ENCODE assay signal across 20 mouse cellular contexts in genomic region chr10:41005776-41006175, GRCm38 (mm10).
"Had no signal": no experiment of that assay in that cellular context is flagged by ENCODE, and none has a peak within 500 bp of the region (broad histone marks: within the 10 kb centered on the region; RNA-seq: fewer than 3 reads in every experiment).

No protein-coding gene starts in this region.

- ATAC-seq: inflammation-experienced regulatory T-cells, adult 6 months had no signal

- DNase-seq: kidney, adult 18-20 months; kidney, adult 9 months; kidney, postnatal 14 days; kidney, postnatal 4 days; layer of hippocampus, adult 9-11 months; layer of hippocampus, postnatal 36 days; lung, adult 2 months; lung, postnatal 14 days; lung, postnatal 4 days; midbrain, embryonic 14.5 days; thymus, adult 2 months; thymus, postnatal 14 days; thymus, postnatal 4 days had no signal

- H3K4me2 ChIP-seq: limb, embryonic 12.5 days; limb, embryonic 15.5 days; midbrain, embryonic 11.5 days; stomach, embryonic 15.5 days had no signal

- H3K36me3 ChIP-seq: limb, embryonic 12.5 days; limb, embryonic 15.5 days; stomach, embryonic 15.5 days had no signal

- H3K4me1 ChIP-seq: limb, embryonic 12.5 days; limb, embryonic 15.5 days; stomach, embryonic 15.5 days had no signal

- H3K9ac ChIP-seq: limb, embryonic 12.5 days; limb, embryonic 15.5 days; stomach, embryonic 15.5 days had no signal

- H3K27ac ChIP-seq: layer of hippocampus, adult 2 months; left cerebral cortex, adult 2 months; limb, embryonic 12.5 days; limb, embryonic 15.5 days; stomach, embryonic 15.5 days had no signal

- H3K27me3 ChIP-seq: limb, embryonic 12.5 days; limb, embryonic 15.5 days; stomach, embryonic 15.5 days had no signal

- H3K9me3 ChIP-seq: limb, embryonic 12.5 days; limb, embryonic 15.5 days; stomach, embryonic 15.5 days had no signal

- H3K4me3 ChIP-seq: layer of hippocampus, adult 2 months; left cerebral cortex, adult 2 months; limb, embryonic 12.5 days; limb, embryonic 15.5 days; stomach, embryonic 15.5 days had no signal
